Mouse (Mus musculus) megakaryocyte progenitor cell, adult 5-6 weeks (primary cell): ENCODE data around the gene Adrb1. TPM values are rescaled to one million over a fixed set of nuclear protein-coding genes. Genes with fewer than 3 reads are reported as not detected.

ENCODE experiments used
- ATAC-seq: replicated peaks from 2 replicates; pipeline ENCODE4 v1.8.0; 2016; ENCODE audit warnings: mild to moderate bottlenecking, moderate TSS enrichment, inconsistent platforms; ENCODE audit not compliant: poor library complexity
- total RNA-seq, 2 experiments: library from RNA; stranded (forward) in 1 of 2; stranded (reverse) in 1 of 2; fragments of 157-497, 149-512 nt in 1 of 2; fragments of 200-1000 nt in 1 of 2; gene quantifications; 2 replicates each; pipeline versions ENCODE4 v1.2.3 to v1.2.4; 2015 to 2017

Gene Adrb1
- total RNA-seq (2015): not detected in 2 replicates
- total RNA-seq (2017): 0.04 TPM in 1 of 2 replicates, not detected in the other

DNA sequence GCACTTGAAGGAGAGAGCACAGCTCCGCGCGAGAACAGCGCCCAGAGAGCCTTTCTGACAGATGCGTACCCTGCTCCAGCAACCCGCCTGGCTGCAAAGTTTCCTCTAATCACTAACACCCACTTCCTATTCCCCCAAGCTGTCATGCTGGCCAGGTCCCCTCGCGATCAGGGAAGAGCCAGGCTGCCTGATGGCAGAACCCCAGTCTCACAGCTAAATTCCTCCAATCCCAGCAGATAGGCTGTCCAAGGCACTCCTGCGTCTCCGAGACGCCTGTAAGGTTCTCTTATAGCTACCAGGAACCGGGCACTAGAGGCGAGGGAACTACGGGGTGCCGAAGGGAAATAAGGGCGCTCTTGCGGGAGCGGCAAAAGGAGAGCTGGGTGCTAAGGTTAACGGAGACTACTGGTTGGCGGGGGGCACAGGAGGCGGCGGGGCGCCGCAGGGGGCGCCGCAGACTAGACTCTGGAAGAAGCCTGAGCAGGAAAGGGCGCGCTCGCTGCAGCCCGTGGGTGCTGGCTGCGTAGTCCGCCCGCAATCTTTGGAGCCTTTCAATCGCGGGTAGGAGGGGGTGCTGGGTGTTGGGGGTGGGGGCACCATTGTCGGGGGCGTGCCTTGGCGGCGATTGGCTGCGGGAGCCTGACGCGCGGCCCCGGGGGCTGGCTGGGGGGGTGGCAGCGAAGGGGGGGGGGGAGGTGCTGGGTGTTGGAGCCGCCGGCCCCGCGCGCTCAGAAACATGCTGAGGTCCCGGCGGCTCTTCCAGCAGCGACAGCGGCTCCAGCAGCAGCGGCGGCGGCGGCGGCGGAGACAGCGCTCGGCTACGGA lies at the start of gene Adrb1:
Adrb1 (plus strand) TSS at position 813 of the 825 bp plus-strand sequence.
- peak; percentile 37 for ATAC-seq

DNA sequence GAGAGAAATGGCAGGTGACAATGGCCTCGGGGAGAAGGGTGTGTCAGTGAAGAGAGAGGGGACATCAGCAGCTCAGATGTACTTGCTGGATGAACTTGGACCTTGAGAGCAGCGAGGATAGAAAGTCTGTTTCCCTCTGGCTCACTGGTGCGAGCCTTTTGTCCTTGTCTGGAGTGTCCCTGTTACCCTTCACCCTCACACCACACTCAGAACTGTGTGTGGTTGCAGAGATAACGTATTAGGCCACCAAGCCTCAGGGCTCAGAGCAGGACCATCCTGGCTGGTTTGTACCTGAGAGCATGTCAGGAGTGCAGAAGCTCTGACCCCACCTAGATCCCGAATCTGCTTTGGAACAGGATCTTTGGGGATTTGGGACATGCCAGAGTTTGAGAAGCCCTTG lies 46.3 kb upstream of the Adrb1 start:
- no peak for ATAC-seq

- ATAC-seq: no peak
These were observed 45.5 kb upstream of the Adrb1 start for GRCm38 (mm10) chr19:56676506-56676905.

DNA sequence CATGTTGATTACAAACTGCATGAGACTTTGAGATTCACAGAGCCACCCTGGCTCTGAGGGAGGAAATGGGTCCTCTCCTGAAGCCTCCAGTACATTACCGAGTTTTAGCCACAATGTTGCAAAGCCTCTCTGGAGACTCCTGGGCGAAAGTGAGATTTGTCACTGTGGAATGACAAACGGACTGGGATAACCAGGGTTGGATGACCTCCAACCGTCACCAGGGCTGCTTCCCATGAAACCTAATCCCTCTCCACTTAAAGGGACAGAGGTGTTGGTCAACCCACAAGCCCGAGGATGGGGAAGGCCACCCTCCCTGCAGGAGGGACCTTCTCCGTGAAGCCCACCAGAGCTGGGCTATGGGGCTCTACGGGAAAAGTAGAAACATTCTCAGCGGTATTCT lies 44.4 kb upstream of the Adrb1 start:
- no peak for ATAC-seq

DNA sequence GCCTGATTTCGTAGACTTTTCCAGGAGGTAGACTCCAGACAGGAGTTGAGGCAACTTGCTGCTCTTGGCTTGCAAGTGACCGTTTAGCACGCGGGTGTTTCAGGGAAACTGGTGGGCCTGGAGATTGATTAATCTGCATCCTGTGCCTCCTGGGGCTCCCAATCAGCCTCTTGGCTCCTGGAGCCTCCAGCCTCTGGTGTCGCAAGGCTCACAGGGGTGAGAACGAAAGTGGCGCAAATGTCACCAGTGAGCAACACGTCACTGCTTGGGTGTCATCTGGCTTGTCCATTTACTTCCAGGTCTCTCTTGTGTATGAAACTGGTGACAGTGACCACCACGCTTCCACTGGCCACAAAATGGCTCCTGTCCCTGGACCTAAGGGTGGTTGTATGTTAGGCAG lies 43.5 kb upstream of the Adrb1 start:
- ATAC-seq: no peak

- no peak for ATAC-seq
These were observed 42.6 kb upstream of the Adrb1 start for GRCm38 (mm10) chr19:56679213-56679965.

GRCm38 (mm10) chr19:56679992-56680391 lies 42.0 kb upstream of the Adrb1 start:
- no peak for ATAC-seq

DNA sequence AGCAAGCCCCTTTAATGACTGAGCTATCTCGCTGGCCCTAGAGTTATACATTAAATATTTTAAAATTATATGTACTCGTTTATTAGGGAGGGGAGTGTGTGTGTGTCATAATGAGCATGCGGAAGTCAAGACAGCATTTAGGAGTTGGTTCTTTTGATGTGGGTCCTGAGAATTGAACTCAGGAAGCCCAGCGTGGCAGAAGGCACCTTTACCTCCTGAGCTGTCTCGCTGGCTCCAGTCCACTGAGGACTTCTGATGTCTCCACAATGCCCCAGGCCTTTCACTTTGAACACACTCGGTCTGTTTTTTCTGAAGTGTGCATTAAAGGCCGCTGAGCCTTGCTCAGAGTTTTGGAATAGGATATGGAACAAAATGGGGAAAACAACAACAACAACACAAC lies 39.7 kb upstream of the Adrb1 start:
- ATAC-seq: no peak

DNA sequence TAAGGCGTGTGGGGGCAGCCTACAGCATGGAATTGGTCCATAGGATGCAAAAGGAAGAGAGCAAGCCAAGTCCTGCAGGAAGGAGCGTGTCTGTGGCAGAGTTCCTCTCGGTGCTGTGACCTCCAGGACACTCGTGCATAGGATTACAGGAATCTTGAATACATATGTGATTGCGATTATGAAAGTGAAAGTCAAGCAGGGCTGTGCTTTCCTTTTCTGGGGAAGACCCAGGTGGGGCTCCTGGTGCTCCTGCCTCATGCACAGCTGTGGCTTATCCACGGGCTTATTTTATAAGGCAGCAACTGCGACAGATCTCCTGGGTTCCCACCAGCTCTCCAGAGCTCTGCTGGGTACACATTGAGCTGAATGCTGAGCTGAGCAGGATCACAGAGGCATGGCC lies 39.2 kb upstream of the Adrb1 start:
- ATAC-seq: no peak

DNA sequence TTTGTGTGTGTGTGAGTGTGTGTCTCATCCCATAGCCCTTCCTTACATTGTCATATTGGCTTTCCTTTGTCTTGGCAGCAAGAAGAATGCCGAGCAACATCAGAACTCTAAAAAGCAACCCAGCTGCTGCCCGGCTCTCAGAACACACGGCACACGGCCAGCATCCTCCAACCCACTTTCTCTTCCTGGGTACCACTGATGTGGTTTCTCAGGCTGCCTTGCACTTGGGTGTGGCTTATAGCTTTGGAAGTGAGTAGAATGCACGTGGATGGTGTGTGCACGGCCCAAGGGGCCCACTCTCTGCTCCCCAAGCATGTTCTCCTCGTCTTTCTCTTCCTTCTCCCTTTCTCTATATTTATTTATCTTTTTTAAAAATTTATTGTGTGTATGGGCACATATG lies 36.5 kb upstream of the Adrb1 start:
- no peak for ATAC-seq

DNA sequence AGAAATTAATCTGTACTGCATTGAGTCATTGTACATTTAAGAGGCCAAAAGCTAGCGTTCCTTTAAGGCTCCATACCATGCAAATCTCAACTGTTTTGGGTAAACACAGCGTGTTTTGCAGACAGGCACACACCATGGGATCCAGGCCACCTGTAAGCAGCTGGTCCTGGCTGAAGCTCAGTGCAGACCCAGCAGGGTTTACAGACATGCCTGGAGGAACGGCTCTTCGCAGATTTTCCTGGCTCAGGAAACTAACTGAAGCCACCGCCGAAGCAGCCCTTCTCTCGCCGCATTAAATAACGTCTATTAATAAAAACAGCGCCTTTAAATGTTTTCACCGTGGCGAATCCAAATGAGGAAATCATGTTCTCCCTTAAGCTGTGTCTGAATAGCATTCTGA lies 35.8 kb upstream of the Adrb1 start:
- ATAC-seq: no peak

DNA sequence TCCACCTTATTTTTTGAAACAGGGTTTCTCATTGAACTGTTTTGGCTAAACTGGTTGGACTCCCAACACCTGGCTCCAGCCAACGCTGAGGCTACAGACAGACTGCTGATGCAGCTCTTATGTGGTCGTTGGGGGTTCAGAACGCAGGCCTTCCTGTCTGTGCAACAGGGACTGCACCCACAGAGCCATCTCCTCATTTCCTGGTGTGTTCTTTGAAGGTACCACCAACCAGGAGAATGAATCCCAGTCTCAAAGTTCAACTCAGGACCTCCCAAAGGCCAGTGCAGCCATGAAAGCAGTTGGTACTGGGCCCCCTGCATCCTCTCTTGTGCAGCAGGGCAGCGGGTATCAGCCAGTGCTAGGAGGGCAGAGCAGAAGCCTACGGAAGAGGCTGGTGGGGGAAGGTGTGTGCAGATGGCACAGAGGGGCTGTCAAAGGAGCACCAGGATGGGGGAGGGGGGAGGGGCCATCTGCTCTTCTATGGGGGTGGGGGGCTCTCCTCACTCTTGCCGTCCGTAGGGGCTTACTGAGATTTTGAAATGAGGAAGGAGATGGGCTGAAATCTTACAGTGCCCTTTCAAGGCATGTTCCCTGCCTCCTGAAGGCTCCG lies 34.9 kb upstream of the Adrb1 start:
- ATAC-seq: no peak

DNA sequence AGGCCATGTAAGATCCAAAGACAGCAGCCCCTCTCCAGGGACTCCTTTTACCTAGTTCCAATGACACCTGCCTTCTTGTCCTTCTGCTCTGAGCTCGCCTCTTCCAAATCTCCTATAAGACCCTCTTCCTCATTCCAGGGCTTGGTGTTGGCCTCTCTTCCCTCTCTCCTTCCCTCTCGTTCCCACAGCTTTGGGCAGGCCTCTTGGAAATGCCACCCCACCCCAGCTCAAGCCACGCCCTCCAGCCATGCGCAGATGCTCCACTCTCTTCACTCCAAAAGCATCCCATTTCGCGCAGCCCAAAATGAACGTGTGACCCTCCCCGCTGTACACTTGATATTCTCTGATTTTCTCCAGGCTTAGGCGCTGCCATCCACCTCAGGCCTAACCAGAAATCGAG lies 34.3 kb upstream of the Adrb1 start:
- ATAC-seq: no peak

- no peak for ATAC-seq
These were observed 33.2 kb upstream of the Adrb1 start for GRCm38 (mm10) chr19:56688661-56689335.

- no peak for ATAC-seq
These were observed 32.5 kb upstream of the Adrb1 start for GRCm38 (mm10) chr19:56689493-56689892.

- no peak for ATAC-seq
These were observed 30.9 kb upstream of the Adrb1 start for GRCm38 (mm10) chr19:56691103-56691502.

GRCm38 (mm10) chr19:56692451-56692850 lies 29.5 kb upstream of the Adrb1 start:
- ATAC-seq: no peak

- ATAC-seq: no peak
These were observed 24.4 kb upstream of the Adrb1 start for GRCm38 (mm10) chr19:56697370-56698144.

DNA sequence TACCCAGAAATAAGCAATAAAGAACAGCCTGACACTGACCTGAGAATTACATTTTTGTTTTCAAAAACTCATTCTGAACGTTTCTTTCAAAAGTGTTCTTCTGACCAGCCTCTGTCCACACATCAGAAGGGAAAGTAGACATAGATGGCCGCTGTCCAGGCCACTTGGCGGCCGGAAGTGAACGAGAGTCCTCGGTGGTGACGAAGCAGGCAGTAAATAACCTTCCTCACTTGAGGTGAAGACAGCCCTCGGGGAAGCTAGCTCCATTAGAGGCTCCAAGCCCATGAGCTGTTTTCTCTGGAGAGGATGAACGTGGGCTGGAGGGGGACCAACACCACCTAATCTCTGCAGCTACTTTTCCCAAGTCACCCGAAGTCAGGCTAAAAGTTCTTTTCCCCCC lies 21.2 kb upstream of the Adrb1 start:
- ATAC-seq: no peak

GRCm38 (mm10) chr19:56701404-56702033 lies 20.5 kb upstream of the Adrb1 start:
- no peak for ATAC-seq
